Mouse (Mus musculus) liver, embryonic 18 days (tissue): ENCODE measurements around the gene Prr23a2. TPM values are rescaled to one million over a fixed set of nuclear protein-coding genes. Genes with fewer than 3 reads are reported as not detected.

Source experiments
- polyA plus RNA-seq: library from polyadenylated mRNA; depleted of rRNA; stranded (reverse); fragments of >200 nt; gene quantifications from 2 replicates; pipeline ENCODE4 v1.2.3, GENCODE M21; 2012; rRNA removed

Prr23a2 gene
- not detected in 2 replicates for polyA plus RNA-seq

GRCm38 (mm10) chr9:98856210-98856609 lies at the start of gene Prr23a2:
Gene Prr23a2, plus strand, starts transcription at chr9:98856494.

GRCm38 (mm10) chr9:98842117-98842516 lies 14.2 kb upstream of the Prr23a2 start, which contains the start of gene Prr23a1:
Gene Prr23a1, plus strand, starts transcription at chr9:98842503.

GRCm38 (mm10) chr9:98864571-98864970 lies 8.3 kb downstream of the Prr23a2 start, which contains the start of gene Prr23a3:
Gene Prr23a3, plus strand, starts transcription at chr9:98864767.

GRCm38 (mm10) chr9:98902819-98903218 lies 46.5 kb downstream of the Prr23a2 start, which contains the start of gene 7420426K07Rik:
Gene 7420426K07Rik, plus strand, starts transcription at chr9:98903119.

Other genes starting within 250 kb of the Prr23a2 start
- gene Prr23a1, start 14.0 kb upstream of the Prr23a2 start, polyA plus RNA-seq: not detected in 2 replicates
- not detected in 2 replicates for gene Prr23a3, start 8.3 kb downstream of the Prr23a2 start, polyA plus RNA-seq
- not detected in 2 replicates for gene 7420426K07Rik, start 46.6 kb downstream of the Prr23a2 start, polyA plus RNA-seq
- gene Foxl2, start 98.8 kb downstream of the Prr23a2 start, polyA plus RNA-seq: not detected in 2 replicates
- gene Faim, start 129.9 kb downstream of the Prr23a2 start, polyA plus RNA-seq: 4.6 and 4.7 TPM in 2 replicates
- 0.04 and 0.05 TPM in 2 replicates for gene Gm1123, start 179.2 kb downstream of the Prr23a2 start, polyA plus RNA-seq